Mouse (Mus musculus): ENCODE results near the gene Ifi27l2a.

DNA sequence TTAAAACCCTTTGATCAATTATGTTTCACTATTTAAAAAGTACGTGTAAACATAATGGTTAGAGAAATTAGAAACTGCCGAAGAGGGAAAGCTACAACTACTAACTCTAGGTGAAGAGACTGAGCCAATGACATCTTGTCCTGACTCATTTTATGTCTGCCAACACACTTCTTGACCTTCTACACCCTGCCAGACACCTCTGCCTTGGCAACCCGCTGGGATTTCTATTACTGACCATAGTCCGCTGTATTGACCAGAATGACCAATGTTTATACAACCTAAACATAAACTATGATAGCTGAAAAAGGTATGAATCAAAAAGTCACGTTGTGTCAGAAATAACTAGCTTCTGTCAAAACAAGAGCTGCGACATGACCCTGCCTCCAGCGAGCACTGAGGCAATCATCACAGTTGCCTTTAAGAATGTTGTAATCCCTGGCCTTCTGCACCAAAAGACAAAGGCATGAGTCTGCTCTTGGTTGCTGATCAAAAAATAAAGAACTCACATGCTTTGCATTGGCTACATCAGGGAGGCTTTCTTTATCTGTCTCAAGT lies 34.1 kb upstream of the Ifi27l2a start:
- TF ChIP-seq CHD1 (IDR thresholded peaks at IDR 0.05; ENCODE audit: low read depth, low read length) = no peak
- no peak for TF ChIP-seq POLR2A (IDR thresholded peaks at IDR 0.05; ENCODE audit: low read depth, low read length)
- TF ChIP-seq ETS1 (conservative IDR thresholded peaks at IDR 0.05; ENCODE audit: low read depth, low read length) = no peak
- TF ChIP-seq EP300 (IDR thresholded peaks at IDR 0.05; ENCODE audit: low read length) = no peak
- TF ChIP-seq CTCF (conservative IDR thresholded peaks at IDR 0.05 in 1 of 2, IDR thresholded peaks at IDR 0.05 in 1 of 2; ENCODE audit: low read depth in 2 of 2, low read length in 2 of 2) = no peak
- no peak for TF ChIP-seq USF1 (IDR thresholded peaks at IDR 0.05; ENCODE audit: low read depth, low read length)
- no peak for TF ChIP-seq MAZ (IDR thresholded peaks at IDR 0.05; ENCODE audit: low read depth, low read length)
- no peak for TF ChIP-seq MAX (IDR thresholded peaks at IDR 0.05; ENCODE audit: low read length)
- no peak for TF ChIP-seq NRF1 (IDR thresholded peaks at IDR 0.05; ENCODE audit: low read depth, low read length)
- no peak for TF ChIP-seq RCOR1 (conservative IDR thresholded peaks at IDR 0.05; ENCODE audit: low read depth, low read length)
- no peak for TF ChIP-seq HCFC1 (IDR thresholded peaks at IDR 0.05; ENCODE audit: low read depth, low read length)
- no peak for TF ChIP-seq BHLHE40 (IDR thresholded peaks at IDR 0.05; ENCODE audit: low read depth, low read length)
